Mouse (Mus musculus): ENCODE results near the gene Runx2.

The Runx2 gene

DNA sequence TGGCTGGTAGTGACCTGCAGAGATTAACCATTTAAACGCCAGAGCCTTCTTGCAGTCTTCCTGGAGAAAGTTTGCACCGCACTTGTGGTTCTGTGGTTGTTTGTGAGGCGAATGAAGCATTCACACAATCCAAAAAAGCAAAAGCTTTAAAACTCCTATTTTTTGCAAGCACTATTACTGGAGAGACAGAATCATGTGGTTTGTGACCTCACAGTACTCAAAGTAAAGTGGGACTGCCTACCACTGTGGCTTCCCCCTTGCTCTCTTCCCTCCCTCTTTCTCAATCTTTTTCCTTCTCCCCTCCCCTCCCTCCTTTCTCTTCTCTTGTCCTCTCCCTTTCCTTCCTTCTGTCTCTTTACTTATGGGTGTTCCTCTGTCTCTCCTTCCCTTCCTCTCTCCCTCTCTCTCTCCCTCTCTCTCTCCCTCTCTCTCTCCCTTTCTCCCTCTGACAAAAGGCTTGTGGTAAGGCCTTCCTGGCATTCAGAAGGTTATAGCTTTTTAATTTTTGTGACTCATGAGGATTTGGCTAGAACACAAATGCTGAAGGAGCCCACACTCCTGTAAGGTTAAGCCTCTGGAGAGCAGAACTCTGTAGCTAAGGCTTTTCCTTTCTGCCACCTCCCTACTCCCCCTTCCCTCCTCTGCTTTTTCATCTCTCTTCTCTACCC lies at the start of gene Runx2:
Runx2 (minus strand) TSS at position 290 of the 668 bp plus-strand sequence.
- no peak for DNase-seq

- no peak for DNase-seq
These were observed 48.6 kb upstream of the Runx2 start for GRCm38 (mm10) chr17:44863165-44863564.

GRCm38 (mm10) chr17:44842184-44842583 lies 27.6 kb upstream of the Runx2 start:
- DNase-seq: no peak

- DNase-seq: no peak
These were observed 16.6 kb upstream of the Runx2 start for GRCm38 (mm10) chr17:44831201-44831600.

GRCm38 (mm10) chr17:44829587-44829986 lies 15.0 kb upstream of the Runx2 start:
- no peak for DNase-seq

DNA sequence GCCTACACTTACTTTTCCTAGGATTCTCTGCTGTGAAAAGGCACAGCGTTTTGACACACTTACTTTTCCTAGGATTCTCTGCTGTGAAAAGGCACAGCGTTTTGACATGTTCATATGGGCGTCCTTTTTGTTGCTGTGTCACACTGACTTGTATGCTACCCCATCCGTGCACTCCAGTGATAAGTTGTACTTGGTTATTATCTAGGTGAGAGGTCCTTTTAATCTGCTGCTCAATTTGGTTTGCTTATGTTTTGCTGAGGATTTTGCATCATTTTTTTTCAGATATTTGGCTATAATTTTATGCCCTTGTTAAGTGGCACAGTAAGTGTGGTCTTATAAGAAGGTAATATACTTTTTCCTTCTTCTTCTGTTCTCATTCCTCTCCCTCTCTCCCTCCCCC lies 13.4 kb upstream of the Runx2 start:
- DNase-seq: no peak

- DNase-seq: no peak
These were observed 12.5 kb upstream of the Runx2 start for GRCm38 (mm10) chr17:44827124-44827523.

- no peak for DNase-seq
These were observed 7.3 kb upstream of the Runx2 start for GRCm38 (mm10) chr17:44821940-44822339.

DNA sequence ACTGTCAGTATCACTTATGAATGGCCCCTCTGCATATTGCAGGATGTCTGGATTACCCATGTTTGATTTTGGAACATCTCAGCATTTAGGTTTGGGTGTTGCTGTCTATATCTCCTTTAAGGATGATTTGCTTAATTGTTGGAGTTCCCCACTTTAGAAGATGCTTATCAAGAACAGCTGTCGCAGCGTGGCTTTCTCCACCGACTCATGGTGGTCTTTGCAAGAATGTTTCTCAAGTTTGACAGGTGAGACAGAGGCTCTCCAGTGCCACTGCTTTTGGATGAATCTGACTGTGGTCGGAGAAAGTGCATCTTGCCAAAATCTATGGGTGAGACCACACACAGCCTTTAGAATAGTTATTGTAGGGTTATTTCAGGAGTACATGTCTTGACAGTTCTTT lies 5.2 kb upstream of the Runx2 start:
- DNase-seq: no peak

GRCm38 (mm10) chr17:44818825-44819224 lies 4.2 kb upstream of the Runx2 start:
- no peak for DNase-seq

GRCm38 (mm10) chr17:44807031-44807430 lies 7.6 kb downstream of the Runx2 start:
- no peak for DNase-seq

DNA sequence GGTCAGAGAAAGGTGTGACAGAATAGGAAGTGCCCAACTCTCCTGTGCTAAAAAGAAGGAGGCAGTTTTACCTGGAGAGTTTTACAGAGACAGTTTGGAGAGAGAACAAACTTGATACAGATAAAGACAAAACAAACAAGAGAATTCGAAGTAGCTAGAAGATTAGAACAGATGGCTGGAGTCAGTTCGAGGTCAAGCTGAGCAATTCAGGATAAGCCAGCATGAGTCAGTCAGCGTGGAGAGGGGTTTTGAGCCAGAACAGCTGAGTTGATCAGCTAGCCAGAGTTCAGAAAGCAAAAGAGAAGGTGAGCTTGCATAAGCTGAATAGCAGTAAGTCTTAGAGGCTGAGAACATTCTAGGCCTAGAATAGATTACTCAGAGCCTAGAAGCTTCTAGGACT lies 17.3 kb downstream of the Runx2 start:
- no peak for DNase-seq

DNA sequence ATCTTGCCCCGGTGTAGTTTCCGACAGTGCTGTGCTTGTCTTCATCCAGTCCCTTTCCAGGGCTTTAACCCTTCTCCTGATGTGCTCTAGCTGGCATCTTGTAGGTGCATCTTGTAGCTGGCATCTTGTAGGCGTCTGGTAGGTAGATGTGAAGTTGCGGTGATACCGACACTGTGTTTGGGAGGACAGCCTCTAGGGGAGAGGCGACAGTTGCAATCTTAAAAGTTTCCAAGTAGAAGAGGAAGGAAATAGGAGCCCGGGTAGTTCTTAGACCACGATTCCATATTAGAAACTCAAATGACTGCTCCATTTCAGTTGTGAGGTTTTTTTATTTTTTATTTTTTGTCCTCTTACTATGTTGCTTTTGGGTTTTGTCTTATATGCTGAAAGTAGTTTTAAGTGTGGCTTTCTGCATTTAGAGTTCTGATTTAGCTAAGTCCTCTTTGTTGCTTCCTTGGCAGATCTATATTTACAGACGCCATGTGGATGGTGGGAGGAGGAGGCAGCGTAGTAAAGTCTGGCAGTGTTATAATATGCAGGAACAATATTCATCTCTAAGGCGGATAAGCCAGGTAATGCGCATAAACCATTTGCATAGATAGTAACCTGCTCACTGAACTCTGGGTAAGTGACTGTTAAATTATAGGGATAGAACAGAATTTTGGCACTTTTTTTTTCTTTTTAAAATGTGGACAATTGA lies 22.2 kb downstream of the Runx2 start:
- no peak for DNase-seq

- no peak for DNase-seq
These were observed 25.4 kb downstream of the Runx2 start for GRCm38 (mm10) chr17:44788982-44789747.

DNA sequence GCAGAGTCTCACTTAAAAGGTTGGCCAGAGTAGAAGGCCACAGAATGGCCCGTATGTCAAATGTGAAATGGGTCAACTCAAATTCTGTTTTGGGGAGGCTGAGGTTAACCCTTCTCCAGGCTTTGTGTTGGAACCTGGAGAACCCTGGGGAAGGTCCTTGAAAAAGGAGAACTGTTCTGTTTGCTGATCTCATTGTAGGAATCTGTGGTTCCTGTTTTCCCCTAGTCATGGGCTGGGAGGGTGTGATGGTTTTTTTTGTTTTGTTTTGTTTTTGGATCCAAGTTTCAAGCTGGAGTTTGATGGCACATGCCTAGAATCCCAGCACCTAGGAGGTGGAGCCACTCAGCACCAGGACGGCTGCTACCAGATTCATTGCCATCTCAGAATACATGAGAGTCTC lies 31.5 kb downstream of the Runx2 start:
- no peak for DNase-seq

- DNase-seq: no peak
These were observed 32.2 kb downstream of the Runx2 start for GRCm38 (mm10) chr17:44782366-44782765.

GRCm38 (mm10) chr17:44780353-44780752 lies 34.2 kb downstream of the Runx2 start:
- DNase-seq: no peak

DNA sequence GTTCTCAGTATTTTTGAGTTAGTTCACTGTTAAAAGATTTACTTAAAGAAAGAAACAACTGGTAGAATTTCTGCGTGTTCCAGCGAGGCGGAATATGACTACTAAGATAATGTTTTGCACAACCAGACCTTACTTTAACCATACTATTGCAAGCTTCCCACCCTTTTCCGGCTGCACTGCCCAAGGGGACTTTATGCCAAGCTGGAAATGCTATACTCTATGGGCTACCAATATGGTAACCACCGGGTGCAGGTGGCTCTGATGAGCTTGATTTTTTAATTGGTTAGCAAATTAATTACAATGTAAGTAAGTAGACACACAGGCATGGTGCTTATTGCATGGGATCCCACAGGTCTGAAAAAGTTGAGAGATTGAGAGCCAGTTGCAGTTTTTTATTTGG lies 36.5 kb downstream of the Runx2 start:
- DNase-seq: no peak

GRCm38 (mm10) chr17:44777337-44777804 lies 37.2 kb downstream of the Runx2 start:
- peak in 1 of 2 experiments; percentile 63 for DNase-seq

DNA sequence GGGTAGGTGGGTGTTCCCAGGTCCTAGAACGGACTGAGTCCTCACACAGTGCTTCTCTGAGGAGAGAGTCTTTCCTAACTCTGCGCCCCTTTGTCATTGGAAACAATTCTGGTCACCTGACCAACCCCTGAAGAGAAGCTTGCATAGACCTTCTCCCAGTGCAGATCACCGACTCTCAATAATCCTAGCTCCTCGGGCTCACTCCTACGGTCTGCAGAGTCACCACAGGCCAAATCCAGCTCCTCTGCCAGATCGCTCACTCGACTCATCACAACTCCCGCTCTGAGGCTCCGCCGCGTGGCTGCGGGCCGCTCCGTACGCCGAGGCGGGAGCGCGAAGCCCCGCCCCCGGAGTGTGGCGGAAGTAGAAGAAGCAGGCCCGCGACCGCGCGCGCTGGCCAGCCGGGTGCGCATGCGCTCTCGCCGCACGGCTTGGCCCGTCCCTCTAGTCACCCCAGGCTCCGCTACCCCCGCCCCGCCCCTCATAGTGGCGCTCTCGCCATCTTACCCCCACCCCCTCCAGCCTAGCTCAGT lies 37.8 kb downstream of the Runx2 start, which contains the start of gene Supt3:
Supt3 (plus strand) TSS at position 415 of the 533 bp plus-strand sequence.
- DNase-seq: peak; percentile 92 to 98

- DNase-seq: no peak
These were observed 42.0 kb downstream of the Runx2 start for GRCm38 (mm10) chr17:44772576-44772975.

DNA sequence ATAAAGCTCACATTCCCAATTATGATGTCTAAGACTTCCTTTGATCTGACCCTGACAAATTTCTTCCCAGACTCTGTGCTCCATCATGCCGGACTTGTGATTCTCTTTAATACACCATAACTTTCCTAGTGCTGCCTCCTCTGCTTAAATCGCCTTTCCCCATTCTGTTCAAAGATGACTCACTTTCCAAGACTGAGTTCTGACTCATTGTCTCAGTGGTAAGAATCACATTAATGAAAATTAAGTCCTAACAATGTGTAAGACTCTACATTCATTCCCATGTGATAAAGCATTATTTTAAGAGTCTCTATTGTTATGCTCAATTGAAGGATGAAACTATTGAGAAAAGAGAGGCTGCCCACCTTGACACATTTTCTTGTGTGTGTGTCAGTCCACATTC lies 43.7 kb downstream of the Runx2 start:
- no peak for DNase-seq

DNA sequence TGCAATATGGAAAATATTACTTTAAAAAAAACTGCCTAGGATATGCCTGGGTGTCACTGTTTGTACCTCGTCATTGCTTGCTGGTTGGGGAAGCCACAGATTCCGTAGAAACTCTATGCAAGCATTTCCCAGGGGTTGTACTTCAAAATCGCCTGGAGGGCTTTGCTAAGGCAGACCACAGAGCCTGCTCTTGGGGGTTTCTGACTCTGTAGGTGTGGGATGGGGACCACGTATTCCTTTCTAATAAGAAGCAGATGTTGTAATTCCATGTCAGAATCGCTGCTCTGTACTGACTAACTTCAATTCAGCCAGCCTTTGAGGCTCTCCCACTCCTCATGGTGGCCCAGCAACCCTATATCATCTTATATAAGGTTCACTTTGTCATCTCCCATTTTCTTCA lies 46.1 kb downstream of the Runx2 start:
- DNase-seq: no peak
